Mouse (Mus musculus) adrenal gland, adult (tissue): ENCODE measurements around the gene Mroh2a.
"Not testable (repeated sequence)": the region's sequence is repeated elsewhere in the genome, so short reads cannot be mapped to it uniquely, and the experiment has no call there.

Experiments used
- DNase-seq, 2 experiments: peaks; one replicate each; pipeline ENCODE4 v3.0.0; 2022 to 2023; ENCODE audit warnings: low spot score in 1 of 2; ENCODE audit not compliant: inconsistent age in 2 of 2

Mroh2a gene

GRCm38 (mm10) chr1:88218051-88218450 lies 8.7 kb upstream of the Mroh2a start:
- peak in 1 of 2 experiments; percentile 41 for DNase-seq

GRCm38 (mm10) chr1:88218591-88218990 lies 8.2 kb upstream of the Mroh2a start:
- no peak for DNase-seq

GRCm38 (mm10) chr1:88219054-88219453 lies 7.7 kb upstream of the Mroh2a start:
- DNase-seq: peak in 1 of 2 experiments; percentile 49

GRCm38 (mm10) chr1:88220336-88220735 lies 6.5 kb upstream of the Mroh2a start:
- peak in 1 of 2 experiments; percentile 57 for DNase-seq

GRCm38 (mm10) chr1:88222216-88222615 lies 4.6 kb upstream of the Mroh2a start:
- DNase-seq: no peak

- peak in 1 of 2 experiments; percentile 8 for DNase-seq
These were observed 3.7 kb upstream of the Mroh2a start for GRCm38 (mm10) chr1:88223011-88223515.

GRCm38 (mm10) chr1:88223591-88223990 lies 3.2 kb upstream of the Mroh2a start:
- no peak for DNase-seq

GRCm38 (mm10) chr1:88224029-88224776 lies 2.6 kb upstream of the Mroh2a start:
- DNase-seq: peak in 1 of 2 experiments; percentile 84

- DNase-seq: not testable (repeated sequence)
These were observed 1.5 kb upstream of the Mroh2a start for GRCm38 (mm10) chr1:88225301-88225700.

- no peak for DNase-seq
These were observed 1.0 kb upstream of the Mroh2a start for GRCm38 (mm10) chr1:88225741-88226140.

- no peak for DNase-seq
These were observed 696 bp downstream of the Mroh2a start for GRCm38 (mm10) chr1:88227482-88227881.

- DNase-seq: peak in 1 of 2 experiments; percentile 19
These were observed 1.3 kb downstream of the Mroh2a start for GRCm38 (mm10) chr1:88228121-88228520.

GRCm38 (mm10) chr1:88229566-88229965 lies 2.8 kb downstream of the Mroh2a start:
- no peak for DNase-seq

- peak in 1 of 2 experiments; percentile 22 for DNase-seq
These were observed 3.2 kb downstream of the Mroh2a start for GRCm38 (mm10) chr1:88229986-88230385.

GRCm38 (mm10) chr1:88230421-88230820 lies 3.6 kb downstream of the Mroh2a start:
- no peak for DNase-seq

- DNase-seq: no peak
These were observed 4.4 kb downstream of the Mroh2a start for GRCm38 (mm10) chr1:88230981-88231802.

GRCm38 (mm10) chr1:88231803-88232499 lies 5.2 kb downstream of the Mroh2a start:
- peak in 1 of 2 experiments; percentile 7 for DNase-seq

- peak in 1 of 2 experiments; percentile 8 for DNase-seq
These were observed 6.0 kb downstream of the Mroh2a start for GRCm38 (mm10) chr1:88232664-88233380.

- no peak for DNase-seq
These were observed 6.8 kb downstream of the Mroh2a start for GRCm38 (mm10) chr1:88233421-88234247.

GRCm38 (mm10) chr1:88234248-88234610 lies 7.4 kb downstream of the Mroh2a start:
- DNase-seq: no peak
